Mouse (Mus musculus): ENCODE results near the gene Slc35e2. TPM values are rescaled to one million over a fixed set of nuclear protein-coding genes. Genes with fewer than 3 reads are reported as not detected.
"Not testable (repeated sequence)": the region's sequence is repeated elsewhere in the genome, so short reads cannot be mapped to it uniquely, and the experiment has no call there.

Gene Slc35e2
- total RNA-seq, 2 experiments from 2014 or later = 7.8 to 7.9 TPM

DNA sequence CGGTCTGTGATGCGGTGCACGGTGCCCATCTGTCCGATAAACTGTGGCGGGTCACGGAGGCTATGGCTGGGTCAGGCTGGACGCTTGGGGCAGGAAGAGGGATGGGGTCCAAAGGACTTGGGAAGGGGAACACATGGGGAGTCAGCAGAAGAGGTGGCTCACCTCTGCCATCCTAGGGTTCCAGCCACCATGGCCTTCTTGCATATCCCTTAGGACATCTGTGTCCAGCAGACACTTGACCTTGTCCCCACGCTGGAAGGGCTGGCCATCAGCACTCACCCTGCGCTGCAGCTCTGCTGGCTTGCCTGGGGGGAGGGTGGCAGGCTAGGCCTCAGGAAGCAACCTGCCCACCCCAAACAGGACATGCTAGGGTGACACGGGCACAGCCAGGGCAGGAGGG lies 57.7 kb downstream of the Slc35e2 start:
- intact Hi-C loops (cut with DNase I) = no loop called here

DNA sequence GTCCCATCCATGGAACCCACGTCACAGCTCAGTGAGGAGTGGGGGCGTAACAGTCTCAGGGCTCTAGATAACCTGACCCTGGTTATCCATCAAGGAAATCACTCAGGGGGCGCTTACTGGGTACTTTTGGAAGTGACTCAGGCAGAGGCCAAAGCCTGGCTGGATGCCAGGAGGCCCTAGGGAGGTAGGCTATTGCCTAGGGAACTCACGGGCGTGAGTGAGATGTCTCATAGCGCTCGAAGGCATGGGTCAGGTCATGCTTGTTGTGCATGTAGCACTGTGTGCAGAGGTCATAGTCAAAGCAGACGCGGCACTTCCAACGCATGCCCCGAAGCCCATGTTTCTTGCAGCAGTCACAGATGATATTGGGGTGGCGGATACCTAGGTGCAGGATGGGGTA lies 59.4 kb downstream of the Slc35e2 start:
- no peak for DNase-seq (ENCODE audit: low spot score)
- intact Hi-C loops (cut with DNase I) = no loop called here

More for the DNA sequence above, 57.7 kb downstream of the Slc35e2 start:
- no peak for DNase-seq (ENCODE audit: low spot score)

DNA sequence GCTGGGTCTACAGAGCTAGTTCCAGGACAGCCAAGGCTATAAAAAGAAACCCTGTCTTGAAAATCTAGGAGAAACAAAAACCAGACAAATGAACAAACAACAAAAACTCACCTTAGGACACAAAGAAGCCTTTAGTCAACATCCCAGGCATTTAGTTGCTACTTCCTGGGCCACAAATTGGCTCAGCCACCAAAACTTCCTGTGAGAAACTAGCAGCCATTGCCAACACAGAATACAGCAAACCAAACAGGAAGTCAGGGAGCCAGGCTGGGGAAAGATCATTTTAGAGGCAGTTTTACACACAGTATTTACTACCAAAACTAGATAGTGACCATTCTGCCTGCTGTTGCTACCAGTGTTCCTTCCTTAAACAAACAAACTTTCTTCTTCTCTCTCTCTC lies 65.7 kb downstream of the Slc35e2 start:
- DNase-seq (ENCODE audit: low spot score) = no peak
- intact Hi-C loops (cut with DNase I) = loop anchor here (5.0 kb wide), 1 partner anchor 40 kb away; no protein-coding TSS in a partner anchor

DNA sequence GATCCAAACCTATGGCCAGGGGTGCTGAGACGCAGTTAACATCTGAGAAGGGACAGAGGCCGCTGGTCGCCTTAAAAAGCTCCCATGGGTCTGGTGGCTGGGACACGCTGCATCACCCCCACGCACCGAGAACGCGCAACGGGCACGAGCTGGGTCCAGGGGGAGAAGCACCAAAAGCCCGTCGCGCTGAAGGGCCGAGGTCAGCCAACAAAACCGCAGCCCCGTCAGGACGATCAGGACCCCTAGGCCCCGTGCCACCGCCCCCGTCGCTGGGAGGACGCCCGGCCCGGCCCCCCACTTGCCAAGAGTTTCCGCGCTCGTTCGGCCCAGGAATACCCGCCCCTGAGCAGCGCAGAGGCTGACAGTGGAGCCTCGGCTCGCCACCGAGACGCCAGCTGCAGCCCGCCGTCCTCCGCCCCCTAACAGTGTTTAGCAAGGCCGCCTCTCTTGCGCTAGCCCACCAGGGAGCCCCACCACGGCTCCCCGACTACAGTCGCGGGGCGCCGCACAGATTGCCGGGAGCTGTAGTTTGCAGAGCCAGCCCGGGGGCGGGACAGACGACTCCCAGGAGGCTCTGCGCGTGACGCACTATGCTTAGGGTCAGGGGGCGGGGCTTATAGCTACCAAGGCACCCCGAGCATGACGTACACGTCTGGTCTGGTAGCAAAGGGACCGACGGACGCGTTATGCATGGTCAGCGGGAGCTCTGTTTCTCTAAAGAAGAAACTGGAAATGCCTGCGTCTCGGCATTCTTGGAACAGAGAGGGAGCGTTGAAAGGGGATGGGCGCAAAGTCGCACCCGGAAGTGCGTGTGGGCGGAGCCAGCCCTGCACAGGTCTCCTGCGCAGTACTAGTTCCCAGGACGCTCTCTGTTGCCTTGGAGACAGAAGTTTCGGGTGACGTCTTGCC lies 67.7 kb downstream of the Slc35e2 start, which contains the start of gene Mib2:
Gene Mib2 (minus strand): TSS at position 510 of the 909 bp plus-strand sequence.
- intact Hi-C loops (cut with DNase I) = loop anchor here (5.0 kb wide), 1 partner anchor 42 kb away; no protein-coding TSS in a partner anchor
- peak; percentile 94 for DNase-seq (ENCODE audit: low spot score)

DNA sequence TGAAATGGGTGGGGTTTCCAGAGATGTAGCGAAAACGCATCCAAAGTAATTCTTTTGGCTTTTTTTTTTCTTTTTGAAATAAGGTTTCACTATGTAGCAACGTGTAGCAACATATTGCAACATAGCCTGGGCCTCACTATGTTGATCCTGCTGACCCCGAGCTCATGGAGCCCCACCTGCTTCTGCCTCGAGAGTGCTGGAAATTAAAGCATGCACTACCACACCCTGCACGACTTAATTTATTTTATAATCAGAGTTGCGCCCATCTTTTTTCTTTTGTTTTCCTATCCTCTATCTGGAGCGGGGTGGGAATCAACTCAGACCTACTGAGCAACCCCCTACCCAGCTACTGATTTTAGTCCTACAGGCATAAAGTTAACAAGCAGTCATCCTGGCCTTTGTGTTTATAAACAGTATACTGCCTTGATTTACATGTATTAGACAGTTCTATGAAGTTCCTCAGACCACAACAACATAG lies 68.4 kb downstream of the Slc35e2 start:
- no peak for DNase-seq (ENCODE audit: low spot score)
- intact Hi-C loops (cut with DNase I) = loop anchor here (5.0 kb wide), 1 partner anchor 42 kb away; no protein-coding TSS in a partner anchor

DNA sequence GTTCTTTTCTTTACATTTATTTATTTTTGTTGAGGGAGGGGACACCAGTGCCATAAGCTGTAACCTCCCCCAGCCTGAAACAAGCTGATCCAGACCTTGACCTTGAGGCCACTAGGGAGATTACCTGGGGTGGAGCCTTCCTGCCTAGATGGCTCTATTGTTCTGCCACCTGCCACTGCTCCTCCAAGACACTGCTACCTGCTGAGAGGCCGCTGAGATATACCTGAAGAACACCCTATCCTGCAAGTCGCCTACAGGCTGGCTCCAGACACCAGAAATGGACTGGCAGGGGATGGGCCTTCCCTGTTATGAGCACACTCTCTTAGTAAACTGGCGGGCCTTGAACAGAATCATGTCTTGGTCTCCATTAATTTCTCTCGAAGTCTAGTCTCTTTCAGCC lies 69.0 kb downstream of the Slc35e2 start:
- intact Hi-C loops (cut with DNase I); DNase-seq (ENCODE audit: low spot score): not testable (repeated sequence)

DNA sequence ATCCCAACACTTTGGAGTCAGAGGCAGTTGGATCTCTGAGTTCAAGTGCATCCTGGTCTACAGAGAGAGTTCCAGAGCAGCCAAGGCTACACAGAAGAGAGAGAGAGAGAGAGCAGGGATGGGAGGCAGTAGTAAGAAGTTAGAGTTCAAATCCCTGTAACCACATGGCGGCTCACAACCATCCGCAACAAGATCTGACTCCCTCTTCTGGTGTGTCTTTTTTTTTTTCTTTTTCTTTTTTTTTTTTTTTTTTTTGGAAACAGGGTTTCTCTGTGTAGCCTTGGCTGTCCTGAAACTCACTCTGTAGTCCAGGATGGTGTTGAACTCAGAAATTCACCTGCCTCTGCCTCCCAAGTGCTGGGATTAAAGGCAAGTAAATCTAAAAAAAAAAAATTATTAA lies 70.9 kb downstream of the Slc35e2 start:
- DNase-seq (ENCODE audit: low spot score) = no peak
- intact Hi-C loops (cut with DNase I) = no loop called here

Other genes starting within 250 kb of the Slc35e2 start
- gene Prkcz, start 240.1 kb upstream of the Slc35e2 start, total RNA-seq (2021) = 1 to 10 TPM; 1.7 to 2.3 TPM
- gene Gabrd, start 203.3 kb upstream of the Slc35e2 start, total RNA-seq (2021) = not detected
- gene Cfap74, start 192.2 kb upstream of the Slc35e2 start, total RNA-seq (2021) = under 1 TPM in 1 of 2 experiments, not detected in 1; 0.36 TPM
- 1 to 10 TPM; 7.1 to 8.1 TPM for gene Tmem52, start 132.3 kb upstream of the Slc35e2 start, total RNA-seq (2021)
- gene Gnb1, start 110.1 kb upstream of the Slc35e2 start, total RNA-seq (2021) = 100 to 1,000 TPM; 166 to 196 TPM
- gene Nadk, start 39.0 kb upstream of the Slc35e2 start, total RNA-seq (2021) = 10 to 100 TPM; 36.6 to 37.3 TPM
- 10 to 100 TPM; 29.2 to 30.3 TPM for gene Cdk11b, start 23.4 kb downstream of the Slc35e2 start, total RNA-seq (2021)
- not detected for gene Gm10563, start 44.0 kb downstream of the Slc35e2 start, total RNA-seq (2021)
- 1 to 10 TPM; 8.5 to 8.6 TPM for gene Mmp23, start 52.0 kb downstream of the Slc35e2 start, total RNA-seq (2021)
- gene Mib2, start 67.8 kb downstream of the Slc35e2 start, total RNA-seq (2021) = 10 to 100 TPM; 23.0 to 28.0 TPM
- gene Fndc10, start 92.9 kb downstream of the Slc35e2 start, total RNA-seq (2021) = 1 to 10 TPM; 1.2 TPM
- gene Ssu72, start 103.4 kb downstream of the Slc35e2 start, total RNA-seq (2021) = 10 to 100 TPM; 41.8 to 44.6 TPM
- under 1 TPM; 0.60 to 0.87 TPM for gene Tmem240, start 133.4 kb downstream of the Slc35e2 start, total RNA-seq (2021)
- gene Atad3a, start 159.7 kb downstream of the Slc35e2 start, total RNA-seq (2021) = 10 to 100 TPM; 49.6 to 50.3 TPM
- 1 to 10 TPM; 7.9 to 9.4 TPM for gene Vwa1, start 173.3 kb downstream of the Slc35e2 start, total RNA-seq (2021)
- under 1 TPM; 0.75 to 0.84 TPM for gene Tmem88b, start 184.5 kb downstream of the Slc35e2 start, total RNA-seq (2021)
- not detected for gene Ankrd65, start 189.0 kb downstream of the Slc35e2 start, total RNA-seq (2021)
- 10 to 100 TPM; 75.0 to 78.0 TPM for gene Mrpl20, start 201.5 kb downstream of the Slc35e2 start, total RNA-seq (2021)
- 10 to 100 TPM; 35.6 to 37.8 TPM for gene Ccnl2, start 211.1 kb downstream of the Slc35e2 start, total RNA-seq (2021)
- 100 to 1,000 TPM; 108 to 109 TPM for gene Aurkaip1, start 229.9 kb downstream of the Slc35e2 start, total RNA-seq (2021)
- gene Mxra8, start 238.3 kb downstream of the Slc35e2 start, total RNA-seq (2021) = 10 to 100 TPM; 30.5 to 33.0 TPM
- 10 to 100 TPM; 43.3 to 44.3 TPM for gene Dvl1, start 246.0 kb downstream of the Slc35e2 start, total RNA-seq (2021)